Mouse (Mus musculus) naive thymus-derived CD4-positive, alpha-beta T cell, adult 2 months (primary cell): ENCODE measurements at regions not wholly inside any gene's neighbourhood (a gene's known extent, or its start where the extent isn't known, plus 50 kb on each side); places are given as distances from the start of the nearest gene placed in this dataset.
"Not testable (repeated sequence)": the region's sequence is repeated elsewhere in the genome, so short reads cannot be mapped to it uniquely, and the experiment has no call there.

Source experiments
- DNase-seq: peaks from one replicate; pipeline ENCODE4 v3.0.0-alpha.2; 2011; ENCODE audit warnings: low read depth

- DNase-seq, result not testable (repeated sequence)
These were observed 77.9 kb downstream of the Tcp10c start for GRCm38 (mm10) chr17:13432256-13432655.

- not testable (repeated sequence) for DNase-seq
These were observed 79.8 kb downstream of the Tcp10c start for GRCm38 (mm10) chr17:13434146-13434545.

GRCm38 (mm10) chr17:13438790-13439189 lies 84.4 kb downstream of the Tcp10c start:
- DNase-seq, result not testable (repeated sequence)

- not testable (repeated sequence) for DNase-seq
These were observed 86.5 kb downstream of the Tcp10c start for GRCm38 (mm10) chr17:13440708-13441530.

- not testable (repeated sequence) for DNase-seq
These were observed 87.9 kb downstream of the Tcp10c start for GRCm38 (mm10) chr17:13442229-13442628.

GRCm38 (mm10) chr17:13456869-13457600 lies 102.7 kb downstream of the Tcp10c start:
- DNase-seq, result not testable (repeated sequence)

GRCm38 (mm10) chr17:13457942-13458341 lies 103.6 kb downstream of the Tcp10c start:
- DNase-seq, result not testable (repeated sequence)

- not testable (repeated sequence) for DNase-seq
These were observed 104.4 kb downstream of the Tcp10c start for GRCm38 (mm10) chr17:13458814-13459213.

GRCm38 (mm10) chr17:13462663-13463062 lies 108.3 kb downstream of the Tcp10c start:
- DNase-seq, result not testable (repeated sequence)

GRCm38 (mm10) chr17:13465822-13466221 lies 111.5 kb downstream of the Tcp10c start:
- not testable (repeated sequence) for DNase-seq

- DNase-seq, result not testable (repeated sequence)
These were observed 115.6 kb downstream of the Tcp10c start for GRCm38 (mm10) chr17:13469867-13470380.

GRCm38 (mm10) chr17:13472460-13473062 lies 118.2 kb downstream of the Tcp10c start:
- DNase-seq, result peak; percentile 73

- DNase-seq, result no peak
These were observed 120.1 kb downstream of the Tcp10c start for GRCm38 (mm10) chr17:13474310-13475094.

- DNase-seq, result no peak
These were observed 124.6 kb downstream of the Tcp10c start for GRCm38 (mm10) chr17:13478866-13479571.

GRCm38 (mm10) chr17:13479572-13480063 lies 125.2 kb downstream of the Tcp10c start:
- DNase-seq, result no peak

- DNase-seq, result no peak
These were observed 127.2 kb downstream of the Tcp10c start for GRCm38 (mm10) chr17:13481445-13482085.

- DNase-seq, result no peak
These were observed 127.8 kb downstream of the Tcp10c start for GRCm38 (mm10) chr17:13482136-13482535.

- DNase-seq, result no peak
These were observed 133.2 kb downstream of the Tcp10c start for GRCm38 (mm10) chr17:13487291-13488215.
